Mouse (Mus musculus) cortical plate, adult 2 months (tissue): ENCODE results near the gene Adh7.

Source experiments
- CTCF ChIP-seq: fragments of 200-500 bp; IDR thresholded peaks from 2 replicates; pipeline ENCODE4 v1.5.1; 2011; ENCODE audit warnings: mild to moderate bottlenecking, control low read depth, low read length; ENCODE audit not compliant: insufficient read depth; ENCODE audit errors: extremely low read depth
- POLR2A ChIP-seq: fragments of 200-500 bp; IDR thresholded peaks from 2 replicates; pipeline ENCODE4 v1.6.1; 2011; ENCODE audit warnings: mild to moderate bottlenecking, low read length, control low read depth; ENCODE audit not compliant: insufficient read depth; ENCODE audit errors: extremely low read depth

- no peak for TF ChIP-seq POLR2A
- TF ChIP-seq CTCF = no peak
These were observed 57.5 kb downstream of the Adh7 start for GRCm38 (mm10) chr3:138275100-138275499.
